Mouse (Mus musculus): ENCODE data around the gene Ampd1. TPM values are rescaled to one million over a fixed set of nuclear protein-coding genes. Genes with fewer than 3 reads are reported as not detected.

Gene Ampd1
- polyA plus RNA-seq (2016; fragmentation: Nextera tagmentation; extraction: Ambion mirVana), result 0.08 TPM in 1 of 2 replicates, not detected in the other

DNA sequence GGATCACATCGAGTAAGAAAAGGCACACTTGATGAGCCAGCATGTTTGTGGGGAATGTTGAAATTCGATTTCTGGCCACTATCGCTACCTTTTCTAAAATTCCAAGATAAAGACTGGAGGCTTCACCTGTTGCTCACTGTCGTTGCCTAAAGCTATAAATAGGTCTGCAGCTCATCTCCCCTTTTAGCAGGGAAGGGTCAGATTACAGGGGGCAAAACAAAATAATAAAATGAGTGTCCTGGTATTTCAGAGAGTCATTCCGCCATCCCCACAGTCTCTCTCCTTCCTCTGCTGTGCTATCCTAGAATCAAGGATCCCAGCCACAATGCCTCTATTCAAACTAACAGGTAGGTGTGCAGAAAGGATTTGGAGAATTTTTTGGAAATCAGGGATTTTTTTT, at the start of gene Ampd1:
Ampd1 (plus strand) TSS at position 244 of the 400 bp plus-strand sequence.
- H3K36me3 ChIP-seq, result peaks cover 18% of the 10 kb centered on the region
- no peak within 1 kb of the TSS for H3K27ac ChIP-seq
- H3K9me3 ChIP-seq, result no peaks in the 10 kb centered on the region
- no peaks in the 10 kb centered on the region for H3K27me3 ChIP-seq (ENCODE audit: insufficient read depth, poor library complexity, severe bottlenecking)
- H3K4me3 ChIP-seq, result no peak within 1 kb of the TSS
- no peak for DNase-seq (ENCODE audit: low spot score)
- no peaks in the 10 kb centered on the region for H3K4me1 ChIP-seq (replicated peaks)
- WGBS, result 72% methylated on average over 5 of the region's 5 CpGs

DNA sequence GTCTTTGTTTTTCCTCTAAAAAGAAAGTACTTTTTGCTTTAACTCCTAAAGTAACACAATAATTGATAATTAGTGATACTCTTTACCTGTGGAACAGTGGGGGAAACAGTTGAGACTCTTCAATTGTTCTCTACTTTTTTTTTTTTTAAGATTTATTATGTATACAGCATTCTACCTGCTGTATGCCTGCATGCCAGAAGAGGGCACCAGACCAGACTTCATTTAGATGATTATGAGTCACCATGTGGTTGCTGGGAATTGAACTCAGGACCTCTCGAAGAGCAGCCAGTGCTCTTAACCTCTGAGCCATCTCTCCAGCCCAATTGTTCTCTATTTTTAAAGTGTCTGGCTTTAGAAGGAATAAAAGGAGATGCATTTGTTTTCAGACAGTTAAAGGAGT, 47.6 kb upstream of the Ampd1 start:
- Histone ChIP-seq H3K27me3 (ENCODE audit: insufficient read depth, poor library complexity, severe bottlenecking) (no peaks in the 10 kb centered on the region), H3K4me1 (replicated peaks) (peaks cover 9% of the 10 kb centered on the region), H3K9me3 (no peaks in the 10 kb centered on the region), H3K36me3 (peaks cover 73% of the 10 kb centered on the region), H3K27ac (no peak overlapping the region), H3K4me3 (no peak overlapping the region)
- 97% methylated on average over 1 of the region's 1 CpGs for WGBS
- no peak for DNase-seq (ENCODE audit: low spot score)

DNA sequence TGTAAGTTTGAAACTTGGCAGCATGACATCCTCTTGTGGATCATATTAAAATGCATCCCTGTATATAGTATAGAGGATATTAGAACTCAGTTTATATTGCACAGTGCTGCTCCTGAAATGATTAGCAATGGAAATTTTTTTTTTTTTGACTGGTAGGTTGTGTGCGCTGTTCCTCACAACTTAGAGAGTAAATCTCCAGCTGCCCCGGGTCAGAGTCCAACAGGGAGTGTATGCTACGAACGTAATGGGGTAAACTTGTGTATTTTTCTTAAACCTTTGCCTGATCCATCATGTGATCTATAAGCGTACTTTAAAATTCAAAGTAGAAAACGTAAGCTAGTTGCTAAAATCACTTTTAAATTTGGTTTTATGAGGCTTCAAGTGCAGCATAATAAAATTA, 33.5 kb upstream of the Ampd1 start:
- Histone ChIP-seq H3K27ac (no peak overlapping the region), H3K36me3 (peaks cover 95% of the 10 kb centered on the region), H3K4me1 (replicated peaks) (no peaks in the 10 kb centered on the region), H3K4me3 (no peak overlapping the region), H3K9me3 (no peaks in the 10 kb centered on the region), H3K27me3 (ENCODE audit: insufficient read depth, poor library complexity, severe bottlenecking) (no peaks in the 10 kb centered on the region)
- DNase-seq (ENCODE audit: low spot score), result no peak
- WGBS, result 95% methylated on average over 6 of the region's 6 CpGs

DNA sequence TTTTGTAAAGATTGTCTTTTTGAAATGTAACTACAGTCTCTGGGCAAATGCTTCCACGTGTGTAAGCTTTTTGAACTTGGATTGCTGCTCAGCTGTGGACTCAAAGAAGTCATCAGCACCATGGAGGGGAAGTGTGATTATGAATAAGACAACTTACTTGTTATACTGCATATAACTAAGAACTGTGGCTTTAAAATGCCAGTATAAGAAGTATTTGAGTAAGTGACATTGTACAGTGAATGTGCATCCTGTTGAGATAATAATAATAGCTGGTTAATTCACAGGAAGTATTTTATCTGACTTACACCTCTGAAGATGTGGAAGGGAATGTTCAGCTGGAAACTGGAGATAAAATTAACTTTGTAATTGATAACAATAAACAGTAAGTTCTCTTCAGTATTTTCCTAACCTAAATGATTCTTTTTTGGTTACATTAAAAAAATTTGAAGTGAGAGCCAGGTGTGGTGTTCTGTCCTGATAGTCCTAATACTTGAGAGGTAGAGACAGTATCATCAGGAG, 32.9 kb upstream of the Ampd1 start:
- no peaks in the 10 kb centered on the region for H3K4me1 ChIP-seq (replicated peaks)
- no peaks in the 10 kb centered on the region for H3K9me3 ChIP-seq
- H3K36me3 ChIP-seq, result peaks cover 95% of the 10 kb centered on the region
- no peak overlapping the region for H3K4me3 ChIP-seq
- H3K27ac ChIP-seq, result no peak overlapping the region
- DNase-seq (ENCODE audit: low spot score), result no peak
- H3K27me3 ChIP-seq (ENCODE audit: insufficient read depth, poor library complexity, severe bottlenecking), result no peaks in the 10 kb centered on the region
- WGBS, result 89% methylated on average over 1 of the region's 1 CpGs

DNA sequence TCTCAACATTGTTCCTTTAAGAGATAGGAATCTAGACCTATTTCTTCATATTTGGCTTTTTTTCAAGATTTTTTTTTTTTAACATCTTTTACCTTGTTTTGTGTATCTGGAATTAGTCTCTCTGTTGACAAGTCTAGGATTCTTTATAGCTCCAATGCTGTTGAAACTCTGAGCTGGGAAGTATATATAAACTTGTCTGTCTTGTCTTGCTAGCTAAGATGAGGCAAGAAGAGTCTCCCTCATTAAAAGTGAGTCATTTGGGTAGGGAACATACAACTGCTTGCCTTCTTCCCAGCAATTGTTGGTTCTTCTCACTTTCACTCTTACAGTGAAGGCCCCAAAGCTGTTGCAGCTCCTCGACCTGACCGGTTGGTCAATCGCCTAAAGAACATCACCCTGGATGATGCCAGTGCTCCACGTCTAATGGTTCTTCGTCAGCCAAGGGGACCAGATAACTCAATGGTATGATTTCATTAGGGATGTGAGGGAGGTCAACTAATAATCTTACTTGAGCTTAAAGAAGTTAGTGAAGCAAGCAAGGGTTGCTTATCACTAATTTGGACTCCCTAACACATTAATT, 17.7 kb upstream of the Ampd1 start:
- Histone ChIP-seq H3K4me1 (replicated peaks) (peaks cover 11% of the 10 kb centered on the region), H3K4me3 (no peak overlapping the region), H3K27ac (no peak overlapping the region), H3K9me3 (no peaks in the 10 kb centered on the region), H3K36me3 (peaks cover 74% of the 10 kb centered on the region), H3K27me3 (ENCODE audit: insufficient read depth, poor library complexity, severe bottlenecking) (no peaks in the 10 kb centered on the region)
- WGBS, result 95% methylated on average over 5 of the region's 5 CpGs
- DNase-seq (ENCODE audit: low spot score), result no peak

DNA sequence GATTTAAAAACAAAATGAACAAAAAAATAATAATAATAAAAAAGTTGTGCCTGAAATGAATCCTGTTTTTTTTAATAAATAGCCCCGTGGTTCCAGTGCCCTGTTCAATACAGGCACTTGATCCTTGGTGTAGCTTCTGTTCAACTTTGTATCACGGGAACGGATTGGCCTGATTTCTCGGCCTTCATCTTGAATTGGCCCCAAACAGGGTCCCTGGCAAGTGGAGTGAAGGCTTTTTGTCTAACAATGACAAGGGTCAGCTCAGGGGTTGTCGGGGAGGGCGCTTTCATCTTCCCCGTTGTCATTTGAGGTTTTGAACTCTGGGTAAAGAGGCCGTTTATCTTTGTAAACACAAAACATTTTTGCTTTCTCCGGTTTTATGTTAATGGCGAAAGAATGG, 16.1 kb upstream of the Ampd1 start:
- Histone ChIP-seq H3K36me3 (peaks cover 74% of the 10 kb centered on the region), H3K9me3 (no peaks in the 10 kb centered on the region), H3K27ac (peak overlapping the region; percentile 97), H3K4me1 (replicated peaks) (peaks cover 11% of the 10 kb centered on the region), H3K4me3 (peak overlapping the region; percentile 84), H3K27me3 (ENCODE audit: insufficient read depth, poor library complexity, severe bottlenecking) (no peaks in the 10 kb centered on the region)
- no peak for DNase-seq (ENCODE audit: low spot score)
- 3% methylated on average over 10 of the region's 10 CpGs for WGBS

DNA sequence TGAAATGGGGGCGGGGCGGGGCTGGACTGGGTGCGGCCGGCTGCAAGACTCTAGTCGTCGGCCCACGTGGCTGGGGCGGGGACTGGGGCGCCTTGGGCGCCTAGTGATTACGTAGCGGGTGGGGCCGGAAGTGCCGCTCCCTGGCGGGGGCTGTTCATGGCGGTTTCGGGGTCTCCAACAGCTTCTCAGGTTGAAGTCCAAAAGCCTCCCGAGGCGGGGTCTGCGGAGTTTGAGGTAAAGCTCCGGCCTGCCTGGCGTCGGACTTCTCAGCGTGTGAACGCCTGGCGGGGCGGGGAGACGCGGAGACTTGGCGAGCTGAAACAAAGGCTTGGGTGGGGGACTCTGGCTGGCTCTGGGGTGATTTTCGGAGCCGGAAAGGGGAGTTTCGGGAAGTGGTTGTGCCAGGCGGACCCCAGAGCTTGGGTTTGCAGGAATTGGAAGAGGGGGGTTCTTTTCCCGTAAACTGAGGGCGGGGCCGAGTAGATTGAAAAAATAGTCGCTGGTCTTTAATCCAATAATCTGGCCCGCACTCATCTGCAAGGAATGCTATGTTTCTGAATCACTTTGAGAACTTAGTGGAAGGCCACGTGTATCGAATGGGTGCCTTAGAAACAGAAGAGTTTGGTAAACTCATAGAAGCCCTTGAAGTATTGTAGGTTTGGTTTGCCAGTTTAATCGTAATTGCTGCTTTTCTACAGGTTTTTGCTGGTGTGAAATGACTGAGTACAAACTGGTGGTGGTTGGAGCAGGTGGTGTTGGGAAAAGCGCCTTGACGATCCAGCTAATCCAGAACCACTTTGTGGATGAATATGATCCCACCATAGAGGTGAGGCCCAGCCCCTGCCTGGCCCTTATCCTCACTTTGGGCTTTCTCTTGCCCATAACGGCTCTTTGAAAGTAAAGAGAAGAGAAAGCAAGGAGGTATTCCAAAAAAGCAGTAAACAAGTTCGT, 15.3 kb upstream of the Ampd1 start, which contains the start of gene Nras:
Nras (plus strand) TSS at position 79 of the 951 bp plus-strand sequence.
- Histone ChIP-seq H3K36me3 (peaks cover 74% of the 10 kb centered on the region), H3K27ac (peak within 1 kb of the TSS; percentile 97), H3K4me3 (peak within 1 kb of the TSS; percentile 84), H3K9me3 (no peaks in the 10 kb centered on the region), H3K27me3 (ENCODE audit: insufficient read depth, poor library complexity, severe bottlenecking) (no peaks in the 10 kb centered on the region), H3K4me1 (replicated peaks) (peaks cover 11% of the 10 kb centered on the region)
- peak; percentile 97 for DNase-seq (ENCODE audit: low spot score)
- WGBS, result 4% methylated on average over 46 of the region's 46 CpGs

DNA sequence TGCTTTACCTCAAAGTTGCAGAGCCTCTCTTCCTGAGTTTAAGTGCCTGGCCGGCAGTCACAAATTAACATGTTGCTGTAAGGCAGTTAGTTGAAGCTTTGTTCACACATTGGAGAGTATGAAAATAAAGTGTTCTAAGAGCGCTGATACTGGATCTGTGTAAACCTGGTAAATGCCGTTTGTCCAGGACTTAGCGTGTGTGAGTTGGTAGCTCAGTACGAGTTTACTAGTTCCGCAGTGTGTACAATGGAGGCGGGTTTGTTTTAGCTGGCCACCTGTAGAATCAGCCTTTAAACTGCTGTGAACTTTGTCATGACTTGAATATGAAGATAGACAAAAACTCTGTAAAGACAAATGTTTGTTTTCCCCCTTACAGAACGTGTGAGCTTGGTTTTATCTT, 6.9 kb upstream of the Ampd1 start:
- Histone ChIP-seq H3K27me3 (ENCODE audit: insufficient read depth, poor library complexity, severe bottlenecking) (no peaks in the 10 kb centered on the region), H3K36me3 (peaks cover 86% of the 10 kb centered on the region), H3K4me1 (replicated peaks) (no peaks in the 10 kb centered on the region), H3K9me3 (no peaks in the 10 kb centered on the region), H3K27ac (no peak overlapping the region), H3K4me3 (no peak overlapping the region)
- no peak for DNase-seq (ENCODE audit: low spot score)
- 95% methylated on average over 8 of the region's 8 CpGs for WGBS

DNA sequence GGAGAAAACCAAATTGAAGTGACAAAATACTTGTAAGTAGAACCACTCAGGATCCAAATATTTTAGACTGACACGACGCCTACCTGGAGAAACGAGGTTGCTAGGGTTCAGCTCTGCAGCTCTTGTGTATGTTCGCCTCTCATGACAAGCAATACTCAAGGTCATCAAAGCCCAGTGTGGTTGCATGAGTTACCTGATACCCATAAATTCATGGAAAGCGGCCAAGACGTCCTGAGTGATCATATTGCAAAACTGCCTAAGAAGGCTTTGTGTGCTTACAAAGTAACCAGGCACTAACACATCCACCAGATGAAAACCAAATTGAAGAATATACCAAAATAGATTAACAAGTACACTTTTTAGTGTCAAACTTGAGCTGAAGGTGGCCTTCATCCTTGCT, 4.8 kb upstream of the Ampd1 start:
- Histone ChIP-seq H3K4me1 (replicated peaks) (no peaks in the 10 kb centered on the region), H3K4me3 (no peak overlapping the region), H3K27ac (no peak overlapping the region), H3K9me3 (no peaks in the 10 kb centered on the region), H3K36me3 (peaks cover 65% of the 10 kb centered on the region), H3K27me3 (ENCODE audit: insufficient read depth, poor library complexity, severe bottlenecking) (no peaks in the 10 kb centered on the region)
- no peak for DNase-seq (ENCODE audit: low spot score)
- 94% methylated on average over 6 of the region's 6 CpGs for WGBS

DNA sequence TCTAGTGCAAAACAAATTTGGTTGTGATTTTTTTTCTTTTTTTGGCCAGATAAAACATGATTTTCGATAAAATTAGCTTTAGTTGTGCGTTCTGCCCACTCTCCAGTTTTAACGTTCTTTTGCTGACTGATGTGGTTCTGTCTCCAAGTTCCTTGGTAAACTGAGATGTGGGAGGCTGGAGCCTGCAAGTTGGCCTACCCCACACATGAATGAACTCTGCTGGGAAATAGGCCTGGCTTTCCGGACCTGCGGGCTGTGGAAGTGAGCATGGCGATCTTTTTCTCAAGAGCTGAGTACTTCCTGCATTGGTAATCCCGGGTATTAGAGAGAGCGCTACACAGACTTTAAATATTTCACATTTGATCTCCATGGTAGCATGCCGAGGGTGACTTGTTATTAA, 2.1 kb downstream of the Ampd1 start:
- peaks cover 4% of the 10 kb centered on the region; the same call in 1 of the 2 replicates for H3K36me3 ChIP-seq
- WGBS, result 90% methylated on average over 9 of the region's 9 CpGs
- H3K27me3 ChIP-seq (ENCODE audit: insufficient read depth, poor library complexity, severe bottlenecking), result no peaks in the 10 kb centered on the region
- DNase-seq (ENCODE audit: low spot score), result no peak
- no peak overlapping the region for H3K27ac ChIP-seq
- peaks cover 1% of the 10 kb centered on the region for H3K4me1 ChIP-seq (replicated peaks)
- no peaks in the 10 kb centered on the region for H3K9me3 ChIP-seq
- no peak overlapping the region for H3K4me3 ChIP-seq

DNA sequence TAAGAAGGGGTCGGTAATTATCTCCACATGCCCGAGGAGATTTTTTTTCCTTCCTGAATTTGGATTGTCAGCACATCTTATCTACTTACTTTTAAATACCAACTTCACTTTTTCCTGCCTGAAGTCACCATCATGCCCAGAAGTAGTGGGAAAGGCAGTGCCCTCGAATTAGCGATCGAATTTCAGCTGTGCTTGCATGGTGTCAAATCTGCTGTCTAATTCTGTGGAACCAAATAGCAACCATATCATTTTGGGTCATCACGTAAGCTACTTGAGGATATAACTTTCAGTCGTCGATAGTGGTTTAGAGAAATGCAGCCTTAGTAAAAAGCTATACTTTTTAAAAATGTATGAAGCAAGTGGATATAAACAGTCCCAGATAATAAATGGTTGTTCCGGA, 2.7 kb downstream of the Ampd1 start:
- Histone ChIP-seq H3K4me1 (replicated peaks) (peaks cover 6% of the 10 kb centered on the region), H3K27me3 (ENCODE audit: insufficient read depth, poor library complexity, severe bottlenecking) (no peaks in the 10 kb centered on the region), H3K9me3 (no peaks in the 10 kb centered on the region), H3K4me3 (no peak overlapping the region), H3K36me3 (peaks cover under 1% of the 10 kb centered on the region; the same call in 1 of the 2 replicates), H3K27ac (no peak overlapping the region)
- DNase-seq (ENCODE audit: low spot score), result no peak
- WGBS, result 94% methylated on average over 9 of the region's 9 CpGs

DNA sequence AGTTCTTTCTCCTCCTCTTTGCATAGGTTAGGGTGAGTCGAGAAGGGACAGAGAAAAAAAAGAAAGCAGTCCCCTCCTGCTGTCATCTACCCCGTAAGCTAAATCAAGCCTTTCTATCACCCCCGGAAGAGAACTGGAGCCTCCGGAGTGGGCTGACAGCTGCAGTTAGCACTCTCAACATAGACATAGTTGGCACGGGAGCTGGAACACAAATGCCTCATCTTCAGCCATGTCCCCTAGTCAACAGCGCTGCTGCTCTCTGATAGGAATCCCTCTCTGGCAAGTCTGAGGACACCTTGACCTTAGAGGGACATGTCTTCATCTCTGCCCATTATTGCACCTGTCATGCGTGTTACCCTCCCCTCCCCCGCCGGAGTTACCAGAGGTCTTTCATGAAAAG, 5.5 kb downstream of the Ampd1 start:
- Histone ChIP-seq H3K36me3 (no peaks in the 10 kb centered on the region), H3K4me1 (replicated peaks) (peaks cover 6% of the 10 kb centered on the region), H3K27me3 (ENCODE audit: insufficient read depth, poor library complexity, severe bottlenecking) (no peaks in the 10 kb centered on the region), H3K4me3 (no peak overlapping the region), H3K9me3 (no peaks in the 10 kb centered on the region), H3K27ac (no peak overlapping the region)
- no peak for DNase-seq (ENCODE audit: low spot score)
- 88% methylated on average over 9 of the region's 9 CpGs for WGBS

DNA sequence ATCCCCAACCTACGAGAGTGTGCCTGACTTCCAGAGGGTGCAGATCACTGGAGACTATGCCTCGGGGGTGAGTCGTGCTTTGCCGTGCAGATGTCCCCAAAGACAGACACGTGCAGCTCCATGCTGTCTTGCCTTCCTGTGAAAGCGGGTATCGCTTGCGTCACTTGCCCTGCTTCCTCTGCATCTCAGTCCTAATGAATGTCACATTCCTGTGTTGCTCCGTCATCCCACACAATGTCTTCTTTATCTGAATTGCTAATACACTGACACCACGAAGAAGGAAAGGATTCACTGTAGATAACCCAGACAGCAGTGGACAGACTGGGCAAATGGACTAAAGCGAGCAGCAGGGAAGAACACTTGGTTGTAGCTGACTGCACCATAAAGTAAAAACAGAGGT, 7.2 kb downstream of the Ampd1 start:
- WGBS, result 63% methylated on average over 11 of the region's 11 CpGs
- no peak overlapping the region for H3K27ac ChIP-seq
- no peak for DNase-seq (ENCODE audit: low spot score)
- no peaks in the 10 kb centered on the region for H3K9me3 ChIP-seq
- no peak overlapping the region for H3K4me3 ChIP-seq
- H3K27me3 ChIP-seq (ENCODE audit: insufficient read depth, poor library complexity, severe bottlenecking), result no peaks in the 10 kb centered on the region
- peaks cover 6% of the 10 kb centered on the region for H3K4me1 ChIP-seq (replicated peaks)
- H3K36me3 ChIP-seq, result no peaks in the 10 kb centered on the region
